Mouse (Mus musculus): ENCODE measurements around the gene AA792892. TPM values are rescaled to one million over a fixed set of nuclear protein-coding genes. Genes with fewer than 3 reads are reported as not detected.
"Not testable (repeated sequence)": the region's sequence is repeated elsewhere in the genome, so short reads cannot be mapped to it uniquely, and the experiment has no call there.

Gene AA792892
- not detected in 2 replicates for polyA plus RNA-seq (2015; fragmentation: Nextera tagmentation; extraction: Ambion mirVana)

DNA sequence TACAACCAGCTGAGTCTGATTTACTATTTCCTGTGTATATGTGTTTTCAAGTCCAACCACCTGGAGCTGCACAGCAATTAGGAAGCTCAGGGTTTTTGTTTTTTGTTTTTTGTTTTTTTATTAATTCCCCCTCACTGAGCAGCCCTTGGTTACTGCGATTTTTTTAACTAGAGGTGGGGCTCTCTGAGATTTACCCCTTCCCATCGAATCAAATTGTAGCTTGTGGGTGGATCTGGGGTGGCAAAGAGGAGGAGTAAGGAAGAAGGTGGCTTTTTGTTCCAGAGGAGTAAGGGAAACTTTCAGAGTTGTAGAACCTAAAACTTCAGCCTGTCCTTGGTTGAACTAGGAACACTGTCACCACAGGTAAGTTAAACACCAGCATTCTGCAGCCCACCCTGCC, at the start of gene AA792892:
AA792892 (plus strand) TSS at position 301 of the 400 bp plus-strand sequence.
- not testable (repeated sequence) for H3K27me3 ChIP-seq; ATAC-seq (ENCODE audit: low FRiP score, low read depth); H3K9ac ChIP-seq; H3K4me2 ChIP-seq; H3K27ac ChIP-seq (replicated peaks); H3K9me3 ChIP-seq; H3K4me1 ChIP-seq (replicated peaks); H3K4me3 ChIP-seq; H3K36me3 ChIP-seq
- WGBS: no CpG with 5 or more reads among the region's 2 CpGs

DNA sequence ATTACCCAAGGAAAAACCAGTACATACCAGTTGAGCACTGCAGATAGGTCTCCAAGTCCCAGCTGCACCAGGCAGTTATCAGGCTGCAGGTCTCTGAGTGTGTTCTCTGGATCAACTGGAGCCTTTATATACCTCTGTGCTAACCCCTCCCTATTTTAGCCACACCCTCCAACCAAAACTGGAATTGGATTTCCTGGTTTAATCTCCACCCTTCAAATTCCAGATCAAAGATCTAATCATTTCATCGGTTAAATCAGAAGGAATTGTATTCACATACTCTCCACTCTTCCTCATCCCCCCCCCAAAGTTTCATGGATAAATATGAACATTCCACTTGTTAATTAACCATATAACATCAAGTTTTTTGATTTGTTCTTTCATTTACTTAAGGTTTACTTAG, 32.9 kb upstream of the AA792892 start, which contains the start of gene A430089I19Rik:
A430089I19Rik (minus strand) TSS at position 101 of the 400 bp plus-strand sequence.
- not testable (repeated sequence) for H3K27ac ChIP-seq (replicated peaks); H3K4me3 ChIP-seq; H3K4me1 ChIP-seq (replicated peaks); H3K27me3 ChIP-seq; H3K36me3 ChIP-seq; ATAC-seq (ENCODE audit: low FRiP score, low read depth); H3K4me2 ChIP-seq; H3K9ac ChIP-seq; H3K9me3 ChIP-seq
- 97% methylated on average over 1 of the region's 1 CpGs for WGBS

DNA sequence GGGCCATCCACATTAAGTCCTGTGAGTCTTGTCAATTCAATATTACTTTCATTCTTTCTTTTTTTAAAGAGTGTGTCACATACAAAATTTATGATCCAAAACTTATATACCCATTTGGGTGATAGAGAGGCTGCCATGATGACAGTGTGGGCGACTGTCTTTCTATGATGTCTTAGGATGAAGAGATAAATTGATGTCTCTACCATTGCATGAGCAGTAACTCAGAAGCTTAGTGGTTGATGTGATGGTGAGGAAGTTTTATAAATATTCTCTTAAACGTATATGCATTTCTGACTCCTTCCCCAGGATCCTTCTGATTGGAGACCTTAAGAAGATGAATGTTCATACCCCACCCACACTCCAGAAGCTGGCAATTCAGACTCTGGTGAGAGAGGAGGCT, 25.4 kb upstream of the AA792892 start, which contains the start of gene Gm6502:
Gm6502 (plus strand) TSS at position 301 of the 400 bp plus-strand sequence.
- WGBS: no CpG with 5 or more reads among the region's 2 CpGs
- not testable (repeated sequence) for ATAC-seq (ENCODE audit: low FRiP score, low read depth); H3K36me3 ChIP-seq

More for the DNA sequence above, 25.4 kb upstream of the AA792892 start, which contains the start of gene Gm6502:
- not testable (repeated sequence) for H3K4me1 ChIP-seq (replicated peaks); H3K4me2 ChIP-seq; H3K9me3 ChIP-seq; H3K27me3 ChIP-seq; H3K4me3 ChIP-seq; H3K9ac ChIP-seq; H3K27ac ChIP-seq (replicated peaks)

Other genes with a start within 250 kb of the AA792892 start
- gene Gm3106, start 121.7 kb upstream of the AA792892 start, polyA plus RNA-seq (2015; fragmentation: Nextera tagmentation; extraction: Ambion mirVana): not detected in 2 replicates
- not detected in 2 replicates for gene A430089I19Rik, start 33.0 kb upstream of the AA792892 start, polyA plus RNA-seq (2015; fragmentation: Nextera tagmentation; extraction: Ambion mirVana)
- not detected in 2 replicates for gene Gm6502, start 25.3 kb upstream of the AA792892 start, polyA plus RNA-seq (2015; fragmentation: Nextera tagmentation; extraction: Ambion mirVana)
- not detected in 2 replicates for gene Gm7682, start 106.0 kb downstream of the AA792892 start, polyA plus RNA-seq (2015; fragmentation: Nextera tagmentation; extraction: Ambion mirVana)
- gene Gm3139, start 186.5 kb downstream of the AA792892 start, polyA plus RNA-seq (2015; fragmentation: Nextera tagmentation; extraction: Ambion mirVana): not detected in 2 replicates